Mouse (Mus musculus): ENCODE data around the gene Agbl3. TPM values are rescaled to one million over a fixed set of nuclear protein-coding genes. Genes with fewer than 3 reads are reported as not detected.

The Agbl3 gene
- polyA plus RNA-seq, 1 experiment from 2014 or later, result 6.6 TPM

DNA sequence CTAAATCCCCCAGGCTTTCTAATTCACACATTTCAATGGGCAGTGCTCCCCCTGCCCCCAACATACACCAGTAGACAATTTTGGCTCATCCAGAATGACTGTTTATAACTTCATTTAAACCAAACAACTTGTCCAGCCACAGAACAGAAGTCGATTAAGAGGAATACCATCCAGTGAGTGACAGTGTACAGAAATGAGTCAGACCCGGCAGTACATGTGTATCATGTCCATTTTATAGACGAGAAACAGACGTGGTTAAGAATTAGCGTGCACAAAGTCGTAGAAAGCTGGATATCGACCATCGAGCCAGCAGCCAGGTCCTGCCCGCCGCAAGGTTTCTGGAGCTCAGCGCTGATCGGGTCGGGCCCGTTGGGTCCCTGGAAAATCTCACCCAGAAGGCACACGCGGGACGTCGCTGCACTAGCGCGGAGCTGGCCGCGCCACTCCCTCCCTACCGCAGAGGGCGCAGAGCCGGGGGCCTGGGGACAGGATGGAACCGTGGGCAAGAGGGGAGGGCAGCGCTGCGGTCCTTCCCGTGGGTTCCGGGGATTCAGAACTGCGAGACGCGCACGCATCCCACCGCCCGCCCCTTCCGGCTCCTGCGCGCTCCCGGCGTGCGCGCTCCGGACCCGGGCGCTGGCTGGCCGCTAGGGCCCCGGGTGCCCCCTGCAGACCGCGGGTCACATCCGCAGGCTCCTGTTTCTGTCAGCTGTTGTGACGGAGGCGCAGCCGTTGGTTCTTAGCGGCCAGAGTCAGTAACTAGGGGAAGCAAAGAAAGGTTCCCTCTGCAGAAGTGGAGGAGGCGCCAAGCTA lies 97.5 kb downstream of the Agbl3 start, which contains the start of gene Cyren:
Gene Cyren, minus strand, starts transcription at position 552 of the 813 bp plus-strand sequence.
- peaks cover 28% of the 10 kb centered on the region for H3K36me3 ChIP-seq
- no peaks in the 10 kb centered on the region for H3K27me3 ChIP-seq
- H3K9me3 ChIP-seq, result no peaks in the 10 kb centered on the region
- WGBS, result under 1% methylated on average over 56 of the region's 56 CpGs
- H3K9ac ChIP-seq, result peak within 1 kb of the TSS; percentile 74
- peak; percentile 87 for ATAC-seq (ENCODE audit: insufficient number of reproducible peaks, low FRiP score, low TSS enrichment, low read depth)
- H3K4me2 ChIP-seq, result peak within 1 kb of the TSS; percentile 56
- H3K4me1 ChIP-seq, result peaks cover 27% of the 10 kb centered on the region
- H3K27ac ChIP-seq, result peak within 1 kb of the TSS; percentile 94
- peak within 1 kb of the TSS; percentile 64 for H3K4me3 ChIP-seq

DNA sequence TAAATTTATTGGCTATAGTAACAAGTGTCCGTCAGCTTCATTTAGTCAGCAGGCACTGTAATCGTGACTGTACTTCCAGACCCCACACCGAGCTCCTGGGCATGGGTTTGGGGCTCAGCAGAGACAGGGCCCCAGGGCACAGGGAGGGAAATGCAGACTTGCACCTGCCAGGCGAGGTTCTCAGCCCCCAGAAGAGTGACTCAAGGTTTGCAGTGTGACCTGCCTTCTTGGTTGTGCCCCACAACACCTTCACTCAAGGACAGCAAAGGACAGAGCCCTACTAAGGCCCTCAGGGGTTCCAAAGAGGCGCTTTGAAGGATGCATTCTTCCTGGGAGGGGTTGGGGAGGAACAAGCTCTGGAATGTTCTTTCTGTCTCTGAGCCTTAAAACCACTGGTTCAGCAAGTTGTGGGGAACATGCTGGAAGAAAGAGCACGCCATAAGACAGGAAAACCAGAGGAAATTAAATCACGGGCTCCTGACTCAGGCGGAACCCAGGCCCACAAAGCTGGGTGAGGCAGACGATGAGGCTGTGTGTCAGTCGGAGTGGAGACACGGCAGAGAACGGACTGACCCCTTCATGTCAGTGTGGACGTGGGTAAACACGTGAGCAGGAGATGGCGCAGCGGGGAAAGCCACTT lies 99.0 kb downstream of the Agbl3 start:
- no peak overlapping the region for H3K4me2 ChIP-seq
- H3K9ac ChIP-seq, result no peak overlapping the region
- H3K9me3 ChIP-seq, result no peaks in the 10 kb centered on the region
- H3K36me3 ChIP-seq, result peaks cover 27% of the 10 kb centered on the region
- ATAC-seq (ENCODE audit: insufficient number of reproducible peaks, low FRiP score, low TSS enrichment, low read depth), result no peak
- WGBS, result 77% methylated on average over 16 of the region's 16 CpGs
- no peaks in the 10 kb centered on the region for H3K27me3 ChIP-seq
- H3K27ac ChIP-seq, result 0 out of 2 replicates have a peak overlapping the region, but pooled peaks have one; percentile 6
- H3K4me1 ChIP-seq, result peaks cover 27% of the 10 kb centered on the region
- H3K4me3 ChIP-seq, result no peak overlapping the region

GRCm38 (mm10) chr6:34879911-34880475 lies 99.8 kb downstream of the Agbl3 start:
- no peak overlapping the region for H3K4me2 ChIP-seq
- 61% methylated on average over 6 of the region's 6 CpGs for WGBS
- ATAC-seq (ENCODE audit: insufficient number of reproducible peaks, low FRiP score, low TSS enrichment, low read depth), result no peak
- H3K27me3 ChIP-seq, result no peaks in the 10 kb centered on the region
- H3K36me3 ChIP-seq, result peaks cover 35% of the 10 kb centered on the region
- peaks cover 24% of the 10 kb centered on the region for H3K4me1 ChIP-seq
- H3K4me3 ChIP-seq, result no peak overlapping the region
- no peak overlapping the region for H3K9ac ChIP-seq
- H3K9me3 ChIP-seq, result no peaks in the 10 kb centered on the region
- no peak overlapping the region for H3K27ac ChIP-seq

- Histone ChIP-seq H3K4me1 (no peaks in the 10 kb centered on the region), H3K4me2 (no peak overlapping the region), H3K27ac (no peak overlapping the region), H3K36me3 (peaks cover 71% of the 10 kb centered on the region), H3K9me3 (no peaks in the 10 kb centered on the region), H3K27me3 (no peaks in the 10 kb centered on the region), H3K4me3 (no peak overlapping the region), H3K9ac (no peak overlapping the region)
- 81% methylated on average over 7 of the region's 7 CpGs for WGBS
- ATAC-seq (ENCODE audit: insufficient number of reproducible peaks, low FRiP score, low TSS enrichment, low read depth), result no peak
Measured at GRCm38 (mm10) chr6:34884724-34885123, 104.5 kb downstream of the Agbl3 start.

DNA sequence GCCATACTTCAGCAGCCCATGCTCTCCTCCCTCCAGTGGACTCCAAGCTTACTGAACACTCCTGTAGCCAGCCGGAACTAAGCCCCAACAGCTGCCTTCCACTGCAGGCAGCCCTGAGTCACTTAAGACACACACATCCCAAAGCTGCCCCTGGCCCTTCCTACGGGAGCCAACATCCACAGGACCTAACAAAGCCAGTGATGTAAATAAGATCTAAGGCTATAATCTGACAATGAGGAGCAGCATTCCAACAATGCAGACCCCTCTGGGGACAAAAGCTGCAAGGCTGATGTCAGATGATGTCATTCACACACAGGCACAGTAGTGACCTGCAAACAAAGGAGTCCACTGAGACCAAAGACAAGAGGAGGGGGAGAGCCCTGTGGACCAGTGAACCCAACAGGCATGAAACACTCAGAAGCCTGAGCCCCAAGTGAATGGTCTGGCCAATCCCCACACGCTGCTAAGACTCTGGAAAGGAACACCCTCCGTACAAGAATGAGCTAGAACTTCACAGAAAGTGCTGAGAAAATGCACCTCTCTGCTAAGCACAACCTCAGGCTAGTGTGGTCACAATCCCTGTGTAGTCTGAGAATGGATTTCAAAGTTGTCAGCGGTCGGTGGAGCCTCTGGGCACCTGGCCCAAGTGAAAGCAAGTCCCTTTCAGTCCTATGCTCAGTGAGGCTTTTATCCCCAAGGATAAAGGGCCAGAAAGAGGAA lies 107.1 kb downstream of the Agbl3 start:
- no peak overlapping the region; the same call in 1 of the 2 replicates for H3K27ac ChIP-seq
- ATAC-seq (ENCODE audit: insufficient number of reproducible peaks, low FRiP score, low TSS enrichment, low read depth), result 0 out of 2 replicates have a peak, but pooled peaks have one; percentile 65
- H3K9me3 ChIP-seq, result no peaks in the 10 kb centered on the region
- H3K4me3 ChIP-seq, result no peak overlapping the region
- 81% methylated on average over 6 of the region's 6 CpGs for WGBS
- H3K9ac ChIP-seq, result no peak overlapping the region
- H3K4me2 ChIP-seq, result no peak overlapping the region
- H3K27me3 ChIP-seq, result no peaks in the 10 kb centered on the region
- H3K36me3 ChIP-seq, result peaks cover 81% of the 10 kb centered on the region
- H3K4me1 ChIP-seq, result no peaks in the 10 kb centered on the region

DNA sequence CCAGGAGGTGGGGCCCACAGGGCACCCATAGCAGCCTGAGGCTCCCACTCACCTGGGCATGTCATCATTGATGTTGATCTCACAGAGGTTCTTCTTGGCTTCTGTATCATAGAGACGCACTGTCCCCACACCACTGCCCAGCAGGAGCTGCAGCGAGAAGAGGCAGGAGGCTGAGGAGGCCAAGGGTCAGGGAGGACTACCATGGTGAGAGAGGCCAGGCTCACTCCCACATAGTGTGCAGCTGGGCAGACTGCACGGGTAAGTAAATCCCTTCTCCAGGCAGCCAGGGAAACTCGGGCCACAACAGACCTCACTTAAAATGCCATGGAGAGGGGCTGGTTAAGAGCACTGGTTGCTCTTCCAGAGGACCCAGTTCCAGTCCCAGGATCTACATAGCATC lies 109.0 kb downstream of the Agbl3 start:
- Histone ChIP-seq H3K9me3 (no peaks in the 10 kb centered on the region), H3K36me3 (peaks cover 87% of the 10 kb centered on the region), H3K4me3 (no peak overlapping the region), H3K27ac (no peak overlapping the region), H3K4me2 (no peak overlapping the region), H3K27me3 (no peaks in the 10 kb centered on the region), H3K9ac (no peak overlapping the region), H3K4me1 (no peaks in the 10 kb centered on the region)
- 78% methylated on average over 4 of the region's 4 CpGs for WGBS
- no peak for ATAC-seq (ENCODE audit: insufficient number of reproducible peaks, low FRiP score, low TSS enrichment, low read depth)

- peaks cover 85% of the 10 kb centered on the region for H3K36me3 ChIP-seq
- H3K4me3 ChIP-seq, result no peak overlapping the region
- no peaks in the 10 kb centered on the region for H3K27me3 ChIP-seq
- 88% methylated on average over 7 of the region's 7 CpGs for WGBS
- H3K9me3 ChIP-seq, result no peaks in the 10 kb centered on the region
- ATAC-seq (ENCODE audit: insufficient number of reproducible peaks, low FRiP score, low TSS enrichment, low read depth), result no peak
- no peak overlapping the region for H3K4me2 ChIP-seq
- no peak overlapping the region for H3K9ac ChIP-seq
- H3K4me1 ChIP-seq, result no peaks in the 10 kb centered on the region
- H3K27ac ChIP-seq, result no peak overlapping the region
Measured at GRCm38 (mm10) chr6:34895569-34895968, 115.3 kb downstream of the Agbl3 start.

- H3K27me3 ChIP-seq, result no peaks in the 10 kb centered on the region
- H3K36me3 ChIP-seq, result peaks cover 85% of the 10 kb centered on the region
- H3K4me1 ChIP-seq, result no peaks in the 10 kb centered on the region
- WGBS, result 60% methylated on average over 16 of the region's 16 CpGs
- no peak for ATAC-seq (ENCODE audit: insufficient number of reproducible peaks, low FRiP score, low TSS enrichment, low read depth)
- no peak overlapping the region for H3K27ac ChIP-seq
- no peak overlapping the region for H3K4me2 ChIP-seq
- no peaks in the 10 kb centered on the region for H3K9me3 ChIP-seq
- H3K4me3 ChIP-seq, result no peak overlapping the region
- no peak overlapping the region for H3K9ac ChIP-seq
Measured at GRCm38 (mm10) chr6:34896168-34896780, 116.0 kb downstream of the Agbl3 start.

- H3K4me3 ChIP-seq, result no peak overlapping the region
- 92% methylated on average over 2 of the region's 2 CpGs for WGBS
- ATAC-seq (ENCODE audit: insufficient number of reproducible peaks, low FRiP score, low TSS enrichment, low read depth), result no peak
Measured at GRCm38 (mm10) chr6:34899127-34899526, 118.9 kb downstream of the Agbl3 start.

GRCm38 (mm10) chr6:34900990-34901389 lies 120.8 kb downstream of the Agbl3 start:
- H3K4me1 ChIP-seq, result no peaks in the 10 kb centered on the region
- no peak overlapping the region for H3K27ac ChIP-seq
- WGBS, result 73% methylated on average over 2 of the region's 2 CpGs
- no peaks in the 10 kb centered on the region for H3K9me3 ChIP-seq
- peaks cover 76% of the 10 kb centered on the region for H3K36me3 ChIP-seq
- ATAC-seq (ENCODE audit: insufficient number of reproducible peaks, low FRiP score, low TSS enrichment, low read depth), result no peak
- H3K9ac ChIP-seq, result no peak overlapping the region
- H3K27me3 ChIP-seq, result no peaks in the 10 kb centered on the region
- no peak overlapping the region for H3K4me3 ChIP-seq
- no peak overlapping the region for H3K4me2 ChIP-seq

More at GRCm38 (mm10) chr6:34899127-34899526, 118.9 kb downstream of the Agbl3 start:
- Histone ChIP-seq H3K27me3 (no peaks in the 10 kb centered on the region), H3K27ac (no peak overlapping the region), H3K9ac (no peak overlapping the region), H3K4me1 (no peaks in the 10 kb centered on the region), H3K9me3 (no peaks in the 10 kb centered on the region), H3K36me3 (peaks cover 80% of the 10 kb centered on the region), H3K4me2 (no peak overlapping the region)

DNA sequence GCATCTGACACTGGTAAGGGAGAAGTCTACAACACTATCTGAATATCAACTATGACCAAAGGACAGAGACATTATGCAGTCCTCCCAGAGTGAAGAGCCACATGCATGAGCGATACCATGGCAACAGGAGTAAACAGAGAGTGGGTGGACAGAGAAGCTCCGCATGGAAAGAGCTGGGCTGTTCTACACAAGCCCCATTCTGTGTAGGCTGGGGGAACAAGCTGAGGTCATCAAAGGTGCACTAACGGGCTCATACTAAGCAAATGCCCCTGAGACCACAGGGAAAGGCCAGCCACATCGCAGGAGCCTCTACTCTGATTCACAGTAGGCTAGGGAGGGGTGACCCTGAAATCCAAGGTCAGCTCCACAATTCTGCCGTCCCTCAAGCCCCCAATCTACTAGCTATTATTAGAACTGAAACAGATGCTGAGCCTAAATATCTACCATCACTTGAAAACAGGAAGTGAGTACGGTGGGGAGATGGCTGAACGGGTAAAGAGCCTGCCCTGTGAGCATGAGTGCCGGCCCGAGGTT lies 121.7 kb downstream of the Agbl3 start:
- no peaks in the 10 kb centered on the region for H3K27me3 ChIP-seq
- no peak overlapping the region for H3K4me3 ChIP-seq
- 72% methylated on average over 9 of the region's 9 CpGs for WGBS
- no peak for ATAC-seq (ENCODE audit: insufficient number of reproducible peaks, low FRiP score, low TSS enrichment, low read depth)
- peaks cover 83% of the 10 kb centered on the region for H3K36me3 ChIP-seq
- H3K27ac ChIP-seq, result no peak overlapping the region
- no peaks in the 10 kb centered on the region for H3K4me1 ChIP-seq
- no peak overlapping the region for H3K9ac ChIP-seq
- no peak overlapping the region for H3K4me2 ChIP-seq
- H3K9me3 ChIP-seq, result no peaks in the 10 kb centered on the region
